22 mouse cellular contexts compared by ENCODE assay signal in genomic region chr19:25324265-25324664, GRCm38 (mm10).
DNase-seq lines count a peak whose midpoint lies in the region; ATAC-seq lines count a peak whose summit lies in the region.
"Had no signal": no experiment of that assay in that cellular context is flagged by ENCODE, and none has a peak within 500 bp of the region (broad histone marks: within the 10 kb centered on the region; RNA-seq: fewer than 3 reads in every experiment).

No protein-coding gene starts in this region.

- WGBS in kidney, embryonic 16.5 days, result 66% methylated on average over 7 of the region's 7 CpGs
- 79% methylated on average over 7 of the region's 7 CpGs for WGBS in forebrain, embryonic 14.5 days

- H3K4me3 ChIP-seq in kidney, embryonic 16.5 days (ENCODE audit: low read length), result no peak overlapping the region
- H3K4me3 ChIP-seq in forebrain, embryonic 14.5 days (ENCODE audit: low read depth, low read length), result no peak overlapping the region
- H3K4me3 ChIP-seq: forebrain, embryonic 10.5 days; heart, embryonic 12.5 days; intestine, embryonic 15.5 days; limb, embryonic 13.5 days; liver, embryonic 13.5 days; megakaryocyte, embryonic 14.5 days; midbrain, embryonic 15.5 days; myocyte had no signal

- H3K36me3 ChIP-seq in kidney, embryonic 16.5 days (ENCODE audit: insufficient read depth, low read length), result no peaks in the 10 kb centered on the region
- H3K36me3 ChIP-seq in forebrain, embryonic 14.5 days (ENCODE audit: control insufficient read depth, insufficient read depth, low read length), result no peaks in the 10 kb centered on the region
- H3K36me3 ChIP-seq: forebrain, embryonic 10.5 days; heart, embryonic 12.5 days; intestine, embryonic 15.5 days; limb, embryonic 13.5 days; liver, embryonic 13.5 days; midbrain, embryonic 15.5 days had no signal

- H3K27ac ChIP-seq in kidney, embryonic 16.5 days (ENCODE audit: low read length), result no peak overlapping the region
- H3K27ac ChIP-seq in forebrain, embryonic 14.5 days (ENCODE audit: low read depth, low read length), result no peak overlapping the region
- H3K27ac ChIP-seq: forebrain, embryonic 10.5 days; hindbrain, embryonic 14.5 days; intestine, embryonic 15.5 days; limb, embryonic 13.5 days; liver, embryonic 13.5 days; midbrain, embryonic 15.5 days; stomach, postnatal 0 days had no signal

- no peaks in the 10 kb centered on the region for H3K9me3 ChIP-seq in kidney, embryonic 16.5 days (ENCODE audit: low read length)
- H3K9me3 ChIP-seq in forebrain, embryonic 14.5 days (replicated peaks; ENCODE audit: control insufficient read depth, low read length), result no peaks in the 10 kb centered on the region
- H3K9me3 ChIP-seq: forebrain, embryonic 10.5 days; heart, embryonic 12.5 days; intestine, embryonic 15.5 days; limb, embryonic 13.5 days; liver, embryonic 13.5 days; megakaryocyte, embryonic 14.5 days; midbrain, embryonic 15.5 days had no signal

- no peak overlapping the region for H3K4me2 ChIP-seq in kidney, embryonic 16.5 days (replicated peaks; ENCODE audit: low read depth, low read length)
- H3K4me2 ChIP-seq in forebrain, embryonic 14.5 days (ENCODE audit: low read length), result no peak overlapping the region
- H3K4me2 ChIP-seq: heart, embryonic 12.5 days; hindbrain, embryonic 14.5 days; intestine, embryonic 15.5 days; limb, embryonic 13.5 days; liver, embryonic 13.5 days; midbrain, embryonic 15.5 days had no signal

- no peaks in the 10 kb centered on the region for H3K27me3 ChIP-seq in kidney, embryonic 16.5 days (ENCODE audit: insufficient read depth, low read length)
- no peaks in the 10 kb centered on the region for H3K27me3 ChIP-seq in forebrain, embryonic 14.5 days (replicated peaks; ENCODE audit: control insufficient read depth, insufficient read depth, low read length)
- H3K27me3 ChIP-seq: CH12.LX; intestine, embryonic 15.5 days; limb, embryonic 13.5 days; midbrain, embryonic 15.5 days had no signal

- peak; percentile 38 to 56 for DNase-seq in cerebellum, postnatal 14 days
- no peak for DNase-seq in cerebellum, postnatal 36 days
- DNase-seq in kidney, postnatal 14 days, result peak; percentile 34
- DNase-seq in ovary, postnatal 36 days (ENCODE audit: low spot score), result peak; percentile 70
- DNase-seq in ovary, postnatal 14 days (ENCODE audit: low spot score), result no peak
- no peak for DNase-seq in forebrain, embryonic 14.5 days (ENCODE audit: low spot score)
- DNase-seq: cerebellum, adult 11-12 months; heart, postnatal 14 days; liver, embryonic 13.5 days; retina, postnatal 1 day; thymus, postnatal 36 days had no signal

- no peak overlapping the region for H3K9ac ChIP-seq in kidney, embryonic 16.5 days (replicated peaks; ENCODE audit: low read length)
- no peak overlapping the region for H3K9ac ChIP-seq in forebrain, embryonic 14.5 days (ENCODE audit: low read length)
- H3K9ac ChIP-seq: heart, embryonic 12.5 days; hindbrain, embryonic 14.5 days; intestine, embryonic 15.5 days; limb, embryonic 13.5 days; liver, embryonic 13.5 days; midbrain, embryonic 15.5 days had no signal

- ATAC-seq in kidney, embryonic 16.5 days (ENCODE audit: low FRiP score, low TSS enrichment), result no peak
- ATAC-seq in forebrain, embryonic 14.5 days, result no peak
- ATAC-seq: intestine, embryonic 15.5 days; midbrain, embryonic 15.5 days had no signal

- H3K4me1 ChIP-seq in kidney, embryonic 16.5 days (ENCODE audit: insufficient read depth, low read length), result peaks cover 4% of the 10 kb centered on the region; the same call in 1 of the 2 replicates
- H3K4me1 ChIP-seq in forebrain, embryonic 14.5 days (ENCODE audit: control insufficient read depth, insufficient read depth, low read length), result peaks cover 2% of the 10 kb centered on the region; the same call in 1 of the 2 replicates
- H3K4me1 ChIP-seq: liver, embryonic 13.5 days; midbrain, embryonic 15.5 days had no signal

Comparison
In these comparisons a context has a peak if more than half of its experiments do, and no peak if none do; other contexts are left out.
1. DNase-seq: peak in cerebellum, postnatal 14 days (2 of 2), kidney, postnatal 14 days (single experiment) and ovary, postnatal 36 days (single experiment); none in cerebellum, postnatal 36 days (0 of 2), ovary, postnatal 14 days (single experiment) and forebrain, embryonic 14.5 days (single experiment).